Mouse (Mus musculus): ENCODE results near the gene Tal1. TPM values are rescaled to one million over a fixed set of nuclear protein-coding genes. Genes with fewer than 3 reads are reported as not detected.

The Tal1 gene
- polyA plus RNA-seq (2015; fragmentation: Nextera tagmentation; extraction: Ambion mirVana): 0.59 and 1.1 TPM in 2 replicates

GRCm38 (mm10) chr4:115056371-115056920, at the start of gene Tal1:
Tal1 (plus strand) TSS chr4:115056426.
- Histone ChIP-seq H3K4me2 (ENCODE audit: low read depth, low read length) (peak within 1 kb of the TSS; percentile 64), H3K9ac (ENCODE audit: low read length) (peak within 1 kb of the TSS; percentile 66), H3K4me1 (ENCODE audit: control insufficient read depth, insufficient read depth, low read length) (peaks cover 19% of the 10 kb centered on the region), H3K36me3 (ENCODE audit: control insufficient read depth, insufficient read depth, low read length) (no peaks in the 10 kb centered on the region), H3K27ac (ENCODE audit: low read length) (peak within 1 kb of the TSS; percentile 41), H3K4me3 (replicated peaks; ENCODE audit: low read length) (peak within 1 kb of the TSS; percentile 47), H3K27me3 (ENCODE audit: control insufficient read depth, insufficient read depth, low read length) (peaks cover 88% of the 10 kb centered on the region), H3K9me3 (replicated peaks; ENCODE audit: control insufficient read depth, low read length) (no peaks in the 10 kb centered on the region)
- ATAC-seq (ENCODE audit: insufficient read depth, low FRiP score): peak; percentile 56
- WGBS: under 1% methylated on average over 59 of the region's 60 CpGs

DNA sequence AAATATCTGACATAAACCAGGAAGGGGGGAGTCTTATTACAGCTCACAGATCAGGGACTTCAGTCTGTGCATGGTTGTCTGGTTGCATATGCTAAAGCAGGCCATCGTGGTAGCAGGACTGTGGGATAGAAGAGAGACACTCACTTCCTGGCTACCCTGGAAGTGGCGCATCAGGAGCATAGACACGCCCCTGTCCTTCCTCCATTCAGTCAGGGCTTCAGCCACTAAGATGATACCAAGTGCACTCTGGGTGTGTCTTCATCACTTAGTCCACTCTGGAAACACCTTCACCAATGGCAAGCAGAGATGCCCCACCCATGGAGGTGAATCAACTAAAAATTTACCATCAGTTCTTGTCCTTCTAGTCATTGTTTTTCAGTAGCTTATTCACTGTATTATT, 42.0 kb upstream of the Tal1 start:
- Histone ChIP-seq H3K4me3 (replicated peaks; ENCODE audit: low read length) (no peak overlapping the region), H3K4me1 (ENCODE audit: control insufficient read depth, insufficient read depth, low read length) (no peaks in the 10 kb centered on the region), H3K27ac (ENCODE audit: low read length) (no peak overlapping the region), H3K27me3 (ENCODE audit: control insufficient read depth, insufficient read depth, low read length) (no peaks in the 10 kb centered on the region), H3K36me3 (ENCODE audit: control insufficient read depth, insufficient read depth, low read length) (peaks cover 10% of the 10 kb centered on the region), H3K9ac (ENCODE audit: low read length) (no peak overlapping the region), H3K9me3 (replicated peaks; ENCODE audit: control insufficient read depth, low read length) (no peaks in the 10 kb centered on the region), H3K4me2 (ENCODE audit: low read depth, low read length) (no peak overlapping the region)
- WGBS: 91% methylated on average over 3 of the region's 3 CpGs
- no peak for ATAC-seq (ENCODE audit: insufficient read depth, low FRiP score)

DNA sequence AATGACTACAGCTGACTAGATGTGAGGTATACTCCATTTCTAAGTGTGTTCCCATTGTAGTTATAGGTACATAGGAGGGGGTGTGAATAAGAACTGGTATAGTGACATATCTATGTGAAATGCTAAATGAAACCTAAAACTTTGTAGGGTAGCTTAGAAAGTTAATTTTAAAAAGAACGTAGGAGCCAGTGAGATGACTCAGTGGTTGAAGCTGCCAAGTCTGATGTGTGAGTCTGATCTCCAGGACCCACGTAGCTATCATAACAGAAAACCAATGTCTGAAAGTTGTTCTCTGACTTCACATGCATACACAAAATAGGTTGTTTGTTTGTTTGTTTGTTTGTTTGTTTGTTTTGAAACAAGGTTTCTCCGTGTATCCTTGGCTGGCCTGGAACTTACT, 36.2 kb upstream of the Tal1 start:
- no peaks in the 10 kb centered on the region for H3K27me3 ChIP-seq (ENCODE audit: control insufficient read depth, insufficient read depth, low read length)
- no peak overlapping the region for H3K27ac ChIP-seq (ENCODE audit: low read length)
- H3K4me3 ChIP-seq (replicated peaks; ENCODE audit: low read length): no peak overlapping the region
- no peaks in the 10 kb centered on the region for H3K4me1 ChIP-seq (ENCODE audit: control insufficient read depth, insufficient read depth, low read length)
- H3K9me3 ChIP-seq (replicated peaks; ENCODE audit: control insufficient read depth, low read length): no peaks in the 10 kb centered on the region
- ATAC-seq (ENCODE audit: insufficient read depth, low FRiP score): no peak
- H3K4me2 ChIP-seq (ENCODE audit: low read depth, low read length): no peak overlapping the region
- WGBS: 84% methylated on average over 3 of the region's 3 CpGs
- H3K9ac ChIP-seq (ENCODE audit: low read length): no peak overlapping the region
- peaks cover 16% of the 10 kb centered on the region; the same call in 1 of the 2 replicates for H3K36me3 ChIP-seq (ENCODE audit: control insufficient read depth, insufficient read depth, low read length)

GRCm38 (mm10) chr4:115035043-115035442, 21.2 kb upstream of the Tal1 start:
- Histone ChIP-seq H3K4me2 (ENCODE audit: low read depth, low read length) (no peak overlapping the region), H3K9ac (ENCODE audit: low read length) (no peak overlapping the region), H3K27ac (ENCODE audit: low read length) (no peak overlapping the region), H3K36me3 (ENCODE audit: control insufficient read depth, insufficient read depth, low read length) (0 out of 2 replicates have a peak, but pooled peaks cover 4% of the 10 kb centered on the region), H3K4me3 (replicated peaks; ENCODE audit: low read length) (no peak overlapping the region), H3K4me1 (ENCODE audit: control insufficient read depth, insufficient read depth, low read length) (no peaks in the 10 kb centered on the region), H3K27me3 (ENCODE audit: control insufficient read depth, insufficient read depth, low read length) (no peaks in the 10 kb centered on the region), H3K9me3 (replicated peaks; ENCODE audit: control insufficient read depth, low read length) (no peaks in the 10 kb centered on the region)
- ATAC-seq (ENCODE audit: insufficient read depth, low FRiP score): no peak
- WGBS: 76% methylated on average over 6 of the region's 6 CpGs

GRCm38 (mm10) chr4:115038242-115038641, 18.0 kb upstream of the Tal1 start:
- H3K4me1 ChIP-seq (ENCODE audit: control insufficient read depth, insufficient read depth, low read length): no peaks in the 10 kb centered on the region
- H3K27me3 ChIP-seq (ENCODE audit: control insufficient read depth, insufficient read depth, low read length): no peaks in the 10 kb centered on the region
- no peak for ATAC-seq (ENCODE audit: insufficient read depth, low FRiP score)
- H3K27ac ChIP-seq (ENCODE audit: low read length): no peak overlapping the region
- H3K9ac ChIP-seq (ENCODE audit: low read length): no peak overlapping the region
- H3K9me3 ChIP-seq (replicated peaks; ENCODE audit: control insufficient read depth, low read length): no peaks in the 10 kb centered on the region
- peaks cover 11% of the 10 kb centered on the region; the same call in 1 of the 2 replicates for H3K36me3 ChIP-seq (ENCODE audit: control insufficient read depth, insufficient read depth, low read length)
- H3K4me2 ChIP-seq (ENCODE audit: low read depth, low read length): no peak overlapping the region
- 38% methylated on average over 4 of the region's 4 CpGs for WGBS
- H3K4me3 ChIP-seq (replicated peaks; ENCODE audit: low read length): no peak overlapping the region

- Histone ChIP-seq H3K4me3 (replicated peaks; ENCODE audit: low read length) (no peak overlapping the region), H3K9ac (ENCODE audit: low read length) (no peak overlapping the region), H3K9me3 (replicated peaks; ENCODE audit: control insufficient read depth, low read length) (no peaks in the 10 kb centered on the region), H3K36me3 (ENCODE audit: control insufficient read depth, insufficient read depth, low read length) (peaks cover 8% of the 10 kb centered on the region; the same call in 1 of the 2 replicates), H3K27me3 (ENCODE audit: control insufficient read depth, insufficient read depth, low read length) (0 out of 2 replicates have a peak, but pooled peaks cover 3% of the 10 kb centered on the region), H3K27ac (ENCODE audit: low read length) (no peak overlapping the region), H3K4me2 (ENCODE audit: low read depth, low read length) (no peak overlapping the region), H3K4me1 (ENCODE audit: control insufficient read depth, insufficient read depth, low read length) (no peaks in the 10 kb centered on the region)
- no peak for ATAC-seq (ENCODE audit: insufficient read depth, low FRiP score)
- WGBS: 77% methylated on average over 3 of the region's 3 CpGs
Measured at GRCm38 (mm10) chr4:115045621-115046020, 10.6 kb upstream of the Tal1 start.

DNA sequence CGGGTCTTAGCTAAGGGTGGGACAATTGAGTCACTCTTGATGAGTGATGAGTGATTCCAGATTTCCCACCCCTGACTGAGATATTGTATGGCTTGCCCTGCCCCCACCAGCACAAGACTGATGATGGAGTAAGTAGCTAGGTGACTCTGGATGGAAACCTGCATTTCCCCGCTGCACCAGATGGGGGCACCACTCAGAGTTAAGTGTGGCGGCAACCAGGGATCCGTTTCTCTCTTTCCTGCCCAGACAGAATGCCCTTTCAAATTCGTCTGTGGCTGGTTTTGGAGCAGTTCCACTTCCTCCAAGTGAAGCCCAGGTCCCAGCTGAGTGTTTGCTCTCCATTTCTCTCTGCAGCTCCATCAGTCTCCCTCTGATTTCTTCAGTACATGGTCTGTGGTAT, 8.5 kb upstream of the Tal1 start:
- no peak for ATAC-seq (ENCODE audit: insufficient read depth, low FRiP score)
- Histone ChIP-seq H3K36me3 (ENCODE audit: control insufficient read depth, insufficient read depth, low read length) (no peaks in the 10 kb centered on the region), H3K27ac (ENCODE audit: low read length) (no peak overlapping the region), H3K4me2 (ENCODE audit: low read depth, low read length) (no peak overlapping the region), H3K27me3 (ENCODE audit: control insufficient read depth, insufficient read depth, low read length) (peaks cover 22% of the 10 kb centered on the region), H3K4me3 (replicated peaks; ENCODE audit: low read length) (no peak overlapping the region), H3K4me1 (ENCODE audit: control insufficient read depth, insufficient read depth, low read length) (peaks cover 2% of the 10 kb centered on the region; the same call in 1 of the 2 replicates), H3K9ac (ENCODE audit: low read length) (no peak overlapping the region), H3K9me3 (replicated peaks; ENCODE audit: control insufficient read depth, low read length) (no peaks in the 10 kb centered on the region)
- WGBS: 5% methylated on average over 5 of the region's 5 CpGs

DNA sequence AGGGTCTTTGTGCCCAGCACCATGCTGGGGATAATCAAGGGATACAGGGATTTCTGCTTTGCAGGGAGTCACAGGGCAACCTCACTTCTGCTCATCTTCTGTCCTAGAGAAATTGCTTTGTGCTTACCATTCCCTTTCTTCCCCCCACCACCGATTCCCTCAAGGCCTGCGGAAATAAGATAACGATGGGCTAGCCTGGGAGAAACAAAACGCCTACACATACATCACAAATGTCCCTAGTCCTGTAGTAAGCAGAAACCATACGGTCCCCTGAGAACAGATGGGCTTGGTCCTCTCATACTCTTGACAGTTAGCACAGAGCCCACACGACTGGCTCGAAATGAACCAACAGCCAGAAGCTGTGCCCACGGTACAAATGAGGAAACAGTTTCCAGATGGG, 8.0 kb upstream of the Tal1 start:
- Histone ChIP-seq H3K36me3 (ENCODE audit: control insufficient read depth, insufficient read depth, low read length) (no peaks in the 10 kb centered on the region), H3K27ac (ENCODE audit: low read length) (no peak overlapping the region), H3K4me3 (replicated peaks; ENCODE audit: low read length) (no peak overlapping the region), H3K4me2 (ENCODE audit: low read depth, low read length) (no peak overlapping the region), H3K9ac (ENCODE audit: low read length) (no peak overlapping the region), H3K27me3 (ENCODE audit: control insufficient read depth, insufficient read depth, low read length) (peaks cover 26% of the 10 kb centered on the region), H3K9me3 (replicated peaks; ENCODE audit: control insufficient read depth, low read length) (no peaks in the 10 kb centered on the region), H3K4me1 (ENCODE audit: control insufficient read depth, insufficient read depth, low read length) (peaks cover 6% of the 10 kb centered on the region; the same call in 1 of the 2 replicates)
- ATAC-seq (ENCODE audit: insufficient read depth, low FRiP score): no peak
- WGBS: 62% methylated on average over 8 of the region's 8 CpGs

DNA sequence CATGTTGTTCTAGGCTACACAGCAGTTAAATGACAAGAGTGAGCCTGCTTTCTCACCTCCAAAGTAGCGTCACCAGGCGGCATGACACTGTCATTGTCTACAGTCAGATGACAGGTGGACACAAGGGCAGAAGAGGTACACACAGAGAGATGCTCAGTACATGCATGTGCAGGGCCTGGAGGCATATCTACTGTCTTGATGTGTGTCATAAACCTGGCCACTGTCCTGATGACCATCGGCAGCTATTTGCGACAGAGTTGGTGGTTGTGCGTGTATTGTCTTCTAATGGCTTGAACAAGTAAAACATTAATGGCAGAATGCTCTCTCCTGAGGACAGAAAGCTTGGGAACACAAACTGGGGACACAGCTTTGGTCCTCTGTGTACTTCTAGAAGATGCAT, 5.0 kb upstream of the Tal1 start:
- no peak overlapping the region for H3K9ac ChIP-seq (ENCODE audit: low read length)
- no peak overlapping the region for H3K4me2 ChIP-seq (ENCODE audit: low read depth, low read length)
- 71% methylated on average over 5 of the region's 5 CpGs for WGBS
- H3K27ac ChIP-seq (ENCODE audit: low read length): no peak overlapping the region
- no peaks in the 10 kb centered on the region for H3K36me3 ChIP-seq (ENCODE audit: control insufficient read depth, insufficient read depth, low read length)
- H3K9me3 ChIP-seq (replicated peaks; ENCODE audit: control insufficient read depth, low read length): no peaks in the 10 kb centered on the region
- H3K4me1 ChIP-seq (ENCODE audit: control insufficient read depth, insufficient read depth, low read length): peaks cover 7% of the 10 kb centered on the region; the same call in 1 of the 2 replicates
- no peak overlapping the region for H3K4me3 ChIP-seq (replicated peaks; ENCODE audit: low read length)
- no peak for ATAC-seq (ENCODE audit: insufficient read depth, low FRiP score)
- H3K27me3 ChIP-seq (ENCODE audit: control insufficient read depth, insufficient read depth, low read length): peaks cover 51% of the 10 kb centered on the region
